Mouse (Mus musculus) T-cell, adult 2 months (primary cell): ENCODE data around the gene Cradd.

Experiments used
- DNase-seq: peaks from one replicate; pipeline ENCODE4 v3.0.0; 2022; ENCODE audit warnings: low spot score

Cradd gene

GRCm38 (mm10) chr10:95275488-95275887 lies 48.4 kb downstream of the Cradd start:
- no peak for DNase-seq

GRCm38 (mm10) chr10:95273226-95273625 lies 50.7 kb downstream of the Cradd start:
- DNase-seq: no peak

GRCm38 (mm10) chr10:95269151-95269550 lies 54.8 kb downstream of the Cradd start:
- no peak for DNase-seq

GRCm38 (mm10) chr10:95268366-95268765 lies 55.6 kb downstream of the Cradd start:
- no peak for DNase-seq

- DNase-seq: no peak
Measured at GRCm38 (mm10) chr10:95266983-95267382, 57.0 kb downstream of the Cradd start.

GRCm38 (mm10) chr10:95266041-95266762 lies 57.7 kb downstream of the Cradd start:
- no peak for DNase-seq

GRCm38 (mm10) chr10:95265576-95265975 lies 58.4 kb downstream of the Cradd start:
- no peak for DNase-seq

- DNase-seq: peak; percentile 52
Measured at GRCm38 (mm10) chr10:95264485-95265321, 59.2 kb downstream of the Cradd start.

- DNase-seq: peak; percentile 83
Measured at GRCm38 (mm10) chr10:95262388-95262787, 61.5 kb downstream of the Cradd start.

- peak; percentile 39 for DNase-seq
Measured at GRCm38 (mm10) chr10:95261279-95261678, 62.7 kb downstream of the Cradd start.

- no peak for DNase-seq
Measured at GRCm38 (mm10) chr10:95260420-95260819, 63.5 kb downstream of the Cradd start.

- no peak for DNase-seq
Measured at GRCm38 (mm10) chr10:95258471-95259155, 65.3 kb downstream of the Cradd start.

- no peak for DNase-seq
Measured at GRCm38 (mm10) chr10:95257979-95258378, 66.0 kb downstream of the Cradd start.

GRCm38 (mm10) chr10:95256095-95256494 lies 67.8 kb downstream of the Cradd start:
- DNase-seq: no peak

- no peak for DNase-seq
Measured at GRCm38 (mm10) chr10:95255018-95255680, 68.8 kb downstream of the Cradd start.

GRCm38 (mm10) chr10:95254453-95255001 lies 69.4 kb downstream of the Cradd start:
- DNase-seq: no peak

GRCm38 (mm10) chr10:95254046-95254445 lies 69.9 kb downstream of the Cradd start:
- DNase-seq: no peak

- DNase-seq: no peak
Measured at GRCm38 (mm10) chr10:95251674-95252073, 72.3 kb downstream of the Cradd start.

- no peak for DNase-seq
Measured at GRCm38 (mm10) chr10:95248362-95248761, 75.6 kb downstream of the Cradd start.

- DNase-seq: no peak
Measured at GRCm38 (mm10) chr10:95246696-95247095, 77.2 kb downstream of the Cradd start.

GRCm38 (mm10) chr10:95245680-95245982 lies 78.3 kb downstream of the Cradd start:
- DNase-seq: no peak
